Mouse (Mus musculus) 3T3-L1 (cell line): ENCODE measurements around the gene Acacb.

Source experiments
- DNase-seq: peaks from one replicate; pipeline ENCODE4 v3.0.0-alpha.2; 2015; ENCODE audit warnings: low read depth, low spot score

The Acacb gene

GRCm38 (mm10) chr5:114134091-114134534, 12.2 kb upstream of the Acacb start:
- DNase-seq: peak; percentile 70

DNA sequence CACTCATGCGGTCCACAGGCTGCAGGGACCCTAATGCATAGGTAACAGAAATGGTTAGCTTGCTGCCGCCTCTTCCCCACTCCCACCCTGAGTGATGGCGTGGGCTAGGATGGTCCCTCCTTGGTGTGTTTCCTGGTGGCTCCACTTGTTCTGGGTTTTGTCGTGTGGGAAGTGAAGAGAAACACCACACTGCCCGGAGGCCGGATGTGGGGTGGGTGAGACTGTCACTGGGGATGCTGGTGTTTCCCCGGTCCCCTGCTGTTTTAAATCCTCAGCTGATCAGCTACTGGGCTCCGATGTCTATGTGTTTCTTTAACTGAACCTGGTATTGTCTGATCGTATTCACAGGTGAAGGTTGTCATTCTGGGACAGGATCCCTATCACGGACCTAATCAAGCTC, 10.8 kb upstream of the Acacb start:
- DNase-seq: no peak

DNA sequence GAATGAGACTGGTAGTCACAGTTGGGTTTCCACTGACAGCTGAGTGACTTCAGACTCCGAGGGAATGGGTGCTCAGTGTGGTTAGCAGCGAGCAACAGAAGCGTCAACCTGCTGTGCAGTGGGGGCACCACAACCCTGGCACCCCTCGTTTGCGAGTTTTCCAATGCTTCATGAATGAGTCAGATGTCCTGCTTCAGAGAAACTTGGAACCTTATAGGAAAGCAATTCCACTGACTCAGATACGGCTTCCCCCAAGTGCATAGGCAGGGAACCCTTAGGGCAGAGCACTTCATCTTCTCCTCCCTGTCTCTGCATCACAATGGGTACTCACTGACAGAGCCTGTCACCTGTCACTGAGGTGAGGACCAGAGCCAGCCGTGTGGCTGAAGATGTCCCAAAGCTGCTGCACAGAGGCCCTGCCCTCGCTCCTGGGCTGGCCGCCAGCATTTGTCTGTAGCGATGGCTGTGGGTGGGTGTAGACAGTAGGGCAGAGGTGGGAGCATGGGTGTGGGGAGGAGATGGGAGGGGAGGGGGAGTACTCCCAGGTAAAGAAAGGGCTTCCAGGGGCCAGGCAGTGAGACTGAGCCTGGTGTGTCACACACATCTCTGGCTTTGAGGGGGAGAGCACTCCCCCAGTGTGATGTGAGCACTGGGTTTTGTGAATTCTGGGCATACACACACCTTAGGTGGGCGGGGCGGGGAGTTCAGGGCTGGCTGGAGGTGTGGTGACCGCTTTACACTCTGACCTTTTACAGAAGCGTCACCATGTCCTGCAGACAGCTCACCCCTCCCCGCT, 8.7 kb upstream of the Acacb start:
- DNase-seq: peak; percentile 54

DNA sequence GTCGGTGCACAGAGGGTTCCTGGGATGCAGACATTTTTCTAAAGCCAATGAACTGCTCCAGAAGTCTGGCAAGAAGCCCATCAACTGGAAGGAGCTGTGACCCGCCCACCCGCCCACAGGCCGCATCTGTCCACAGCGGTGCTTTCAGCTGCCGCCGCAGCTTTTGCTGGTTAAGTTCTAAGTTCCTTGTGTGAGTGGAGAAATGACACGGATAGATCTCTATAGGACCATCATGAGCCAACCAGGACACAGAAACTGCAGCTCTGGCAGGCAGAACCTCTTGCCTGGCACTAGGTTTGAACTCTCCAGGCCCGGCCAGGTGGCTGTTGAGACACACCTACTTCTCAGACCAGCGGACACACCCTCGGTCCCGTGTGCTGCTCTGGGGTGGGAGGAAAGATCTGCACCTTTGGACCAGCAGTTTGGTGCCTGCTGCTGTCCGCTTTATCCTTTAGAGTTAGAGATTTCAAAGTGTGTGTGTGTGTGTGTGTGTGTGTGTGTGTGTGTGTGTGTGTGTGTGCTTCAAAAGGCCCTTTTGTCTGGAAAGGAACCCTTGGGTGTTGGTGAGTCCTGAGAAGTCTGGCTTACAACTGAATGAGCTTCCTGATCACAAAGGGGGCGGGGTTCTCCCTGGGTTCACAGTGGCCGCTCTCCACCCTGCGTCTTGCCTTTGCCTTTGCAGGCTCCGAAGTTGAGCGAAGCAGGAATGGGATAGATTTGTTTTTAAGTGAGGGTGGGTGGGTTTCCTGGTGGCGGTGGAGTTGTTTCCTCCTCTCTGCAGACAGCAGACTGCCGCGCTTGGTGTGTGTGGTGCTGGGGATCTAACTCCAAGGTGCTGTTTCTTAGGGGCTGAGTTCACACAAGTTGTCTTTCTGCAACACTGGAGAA, 7.8 kb upstream of the Acacb start:
- no peak for DNase-seq

DNA sequence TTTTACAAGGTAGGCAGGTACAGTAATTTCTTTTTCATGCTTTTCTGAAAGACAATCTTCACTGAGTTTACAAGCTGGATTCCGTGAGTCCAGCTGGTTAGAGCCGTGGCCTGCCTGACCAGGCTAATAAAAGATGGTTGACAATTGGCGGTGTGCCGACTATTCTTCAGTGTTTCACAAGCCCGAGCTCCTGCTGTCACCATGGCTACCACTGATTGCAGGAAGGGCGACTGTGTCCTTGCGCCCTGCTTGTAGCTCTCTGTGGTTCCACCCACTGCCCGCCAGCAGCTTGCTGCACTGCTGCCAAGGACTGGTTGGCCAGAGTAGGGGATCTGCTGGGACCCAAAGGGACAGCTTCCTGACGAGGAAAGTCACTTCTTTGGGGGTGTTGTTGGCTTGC, 7.2 kb upstream of the Acacb start:
- DNase-seq: no peak

- no peak for DNase-seq
These were observed 973 bp downstream of the Acacb start for GRCm38 (mm10) chr5:114147043-114147972.

DNA sequence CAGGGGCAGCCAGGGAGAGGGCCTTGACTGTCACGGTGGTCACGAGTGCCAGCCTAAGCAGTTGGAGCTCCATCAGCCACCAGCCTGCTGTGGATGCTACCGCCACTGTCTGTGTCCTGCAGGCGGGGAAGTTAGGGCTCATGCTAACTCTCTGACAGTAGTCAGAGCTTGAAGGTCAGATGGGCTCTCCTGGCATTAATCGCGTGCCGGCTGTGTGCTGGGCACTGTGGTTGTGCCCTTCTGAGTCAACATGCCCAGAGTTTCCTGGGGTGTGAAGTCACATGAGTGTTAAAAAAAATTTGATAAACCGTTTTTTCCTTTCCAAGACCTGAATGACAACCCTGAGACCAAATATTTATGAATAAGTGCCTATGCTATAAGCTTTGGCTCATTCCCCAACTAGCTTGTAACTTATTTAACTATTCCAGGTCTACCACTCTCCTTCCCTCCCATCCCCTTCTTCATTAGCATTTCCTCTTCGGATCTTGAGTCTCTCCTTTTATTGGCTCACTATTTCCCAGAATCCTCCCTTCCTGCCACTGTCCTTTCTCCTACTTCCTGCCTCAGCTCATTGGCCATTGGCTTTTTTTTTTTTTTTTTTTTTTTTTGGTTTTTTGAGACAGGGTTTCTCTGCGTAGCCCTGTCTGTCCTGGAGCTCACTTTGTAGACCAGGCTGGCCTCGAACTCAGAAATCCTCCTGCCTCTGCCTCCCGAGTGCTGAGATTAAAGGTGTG, 6.2 kb downstream of the Acacb start:
- DNase-seq: no peak

DNA sequence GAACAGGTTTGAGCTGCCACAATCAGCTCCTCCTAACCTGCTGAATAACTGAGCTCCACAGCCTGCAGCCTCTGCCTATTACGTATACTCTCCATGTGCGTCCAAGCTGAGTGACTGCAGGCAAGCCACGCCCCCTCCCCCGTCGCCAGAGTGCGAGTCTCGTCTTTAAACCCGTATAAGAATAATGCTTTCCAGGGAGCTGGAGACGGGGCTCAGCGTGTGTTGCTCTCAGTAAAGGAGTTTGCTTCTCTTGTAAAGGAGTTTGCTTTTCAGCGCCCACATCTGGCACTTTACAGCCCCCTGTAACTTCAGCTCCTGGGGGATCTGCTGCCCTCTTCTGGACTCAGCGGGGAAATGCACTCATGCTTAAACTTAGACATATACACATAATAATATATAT, 7.2 kb downstream of the Acacb start:
- no peak for DNase-seq

DNA sequence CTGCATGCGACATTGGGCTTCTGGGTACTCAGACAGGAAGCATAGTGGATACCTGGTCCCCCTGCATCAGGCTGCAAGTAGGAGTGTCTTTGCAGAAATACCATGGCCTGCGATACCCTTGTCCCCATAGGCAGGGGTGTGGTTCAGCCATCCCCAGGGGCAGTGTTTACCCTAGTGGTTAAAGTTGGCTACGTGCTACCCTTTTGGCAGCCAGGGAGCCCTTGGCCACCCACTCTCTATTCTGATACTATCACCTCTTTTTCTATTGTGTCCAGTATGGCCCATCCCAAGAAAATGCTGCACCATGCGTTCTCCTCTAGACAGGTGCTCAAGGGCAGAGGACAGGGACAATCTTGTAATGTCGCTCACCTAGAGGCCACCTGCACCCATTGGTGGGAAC, 8.4 kb downstream of the Acacb start:
- no peak for DNase-seq

GRCm38 (mm10) chr5:114155168-114155933, 9.0 kb downstream of the Acacb start:
- no peak for DNase-seq

- no peak for DNase-seq
These were observed 10.9 kb downstream of the Acacb start for GRCm38 (mm10) chr5:114157236-114157635.

DNA sequence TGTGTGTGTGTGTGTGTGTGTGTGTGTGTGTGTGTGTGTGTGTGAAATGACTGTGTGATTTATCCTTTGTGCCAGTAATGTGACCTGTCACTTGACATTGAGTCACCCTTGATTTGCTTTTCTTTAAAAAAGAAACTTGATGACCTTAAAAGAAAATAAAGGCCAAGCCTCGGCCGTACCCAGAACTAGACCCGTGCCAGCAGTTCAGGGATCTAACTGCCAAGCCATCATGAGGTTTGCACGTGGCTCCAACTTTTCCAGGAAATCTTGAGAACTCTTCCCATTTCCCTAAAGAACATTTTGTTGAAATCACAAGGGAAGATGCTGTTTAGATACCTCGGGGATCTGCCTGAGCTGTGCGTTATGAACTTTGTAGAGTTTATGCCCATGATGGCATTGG, 15.1 kb downstream of the Acacb start:
- no peak for DNase-seq

DNA sequence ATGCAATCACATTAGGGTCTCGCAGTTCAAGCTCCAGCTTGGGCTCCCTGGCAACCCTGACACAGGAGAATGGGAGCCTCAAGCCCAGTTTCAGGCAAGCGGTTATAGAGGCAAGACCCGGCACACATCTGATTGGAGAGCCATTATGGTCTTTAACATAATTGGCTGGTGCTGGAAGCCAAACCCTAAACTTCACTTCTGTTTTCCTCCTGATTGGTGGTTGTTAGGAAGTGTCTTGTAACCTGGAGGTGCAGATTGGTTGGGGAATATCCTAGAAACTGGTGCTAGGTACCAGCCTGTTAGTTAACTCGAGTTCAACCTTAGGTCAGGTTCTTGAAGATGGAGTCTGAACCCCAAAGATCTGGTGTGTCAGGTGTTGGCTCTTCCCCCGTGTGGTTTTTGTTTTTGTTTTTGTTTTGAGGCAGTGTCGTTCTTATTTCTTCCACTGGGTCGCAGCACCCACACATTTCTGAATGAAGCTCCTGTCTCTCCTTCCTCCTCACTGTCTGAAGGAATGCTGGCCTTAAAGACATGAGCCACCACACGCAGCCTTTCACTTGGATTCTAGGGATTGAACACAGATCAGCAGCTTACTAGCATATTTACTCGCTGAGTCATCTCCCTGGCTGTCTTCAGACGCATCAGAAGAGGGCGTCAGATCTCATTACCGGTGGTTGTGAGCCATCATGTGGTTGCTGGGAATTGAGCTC, 15.9 kb downstream of the Acacb start:
- peak; percentile 95 for DNase-seq

- DNase-seq: peak; percentile 28
These were observed 16.9 kb downstream of the Acacb start for GRCm38 (mm10) chr5:114163117-114163696.

DNA sequence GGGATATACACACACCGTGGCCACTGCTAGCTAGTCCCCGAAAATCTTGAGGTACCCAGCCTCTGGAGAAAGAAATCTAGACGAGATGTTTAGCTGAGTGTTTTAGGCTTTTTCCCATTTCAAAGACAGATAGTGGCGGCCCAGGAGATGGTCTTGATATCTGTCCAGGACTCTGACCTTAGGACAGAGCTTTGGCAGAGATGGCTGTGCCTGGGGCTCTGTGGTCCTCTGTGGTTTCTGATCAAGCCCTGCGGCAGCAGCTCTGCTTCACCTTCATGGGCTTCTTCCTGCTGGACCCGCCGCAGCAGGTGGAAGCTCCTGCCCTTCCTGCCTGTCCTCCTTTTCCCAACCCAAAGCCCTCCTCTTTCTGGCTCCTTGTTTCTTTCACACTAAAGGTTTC, 24.0 kb downstream of the Acacb start:
- DNase-seq: no peak

DNA sequence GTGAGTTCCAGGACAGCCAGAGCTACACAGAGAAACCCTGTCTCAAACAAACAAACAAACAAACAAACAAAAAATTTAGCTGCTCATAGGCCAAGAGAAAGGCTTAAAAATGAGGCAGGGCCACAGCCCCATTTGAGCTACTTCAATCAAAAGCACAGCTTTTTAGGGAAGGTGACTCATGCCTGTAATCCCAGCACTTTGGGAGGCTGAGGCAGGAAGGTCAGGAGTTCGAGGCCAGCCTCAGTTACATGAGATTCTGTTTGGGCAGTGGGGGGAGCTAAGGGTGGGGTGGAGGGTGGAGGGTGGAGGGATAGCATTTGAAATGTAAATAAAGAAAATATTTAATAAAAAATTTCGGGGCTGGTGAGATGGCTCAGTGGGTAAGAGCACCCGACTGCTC, 26.6 kb downstream of the Acacb start:
- DNase-seq: no peak

DNA sequence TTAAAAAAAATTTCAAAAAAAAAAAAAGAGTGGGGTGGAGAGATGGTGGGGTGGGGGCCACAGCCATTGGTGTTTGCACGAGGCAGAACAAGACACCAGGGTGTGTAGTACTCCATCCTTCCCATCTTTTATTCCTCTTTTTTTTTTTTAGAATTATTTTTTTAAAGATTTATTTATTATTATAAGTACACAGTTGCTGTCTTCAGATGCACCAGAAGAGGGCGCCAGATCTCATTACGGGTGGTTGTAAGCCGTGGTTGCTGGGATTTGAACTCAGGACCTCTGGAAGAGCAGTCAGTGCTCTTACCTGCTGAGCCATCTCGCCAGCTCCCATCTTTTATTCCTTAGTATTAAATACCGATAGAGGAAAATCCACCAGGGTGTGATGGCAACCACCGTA, 27.1 kb downstream of the Acacb start:
- DNase-seq: no peak

DNA sequence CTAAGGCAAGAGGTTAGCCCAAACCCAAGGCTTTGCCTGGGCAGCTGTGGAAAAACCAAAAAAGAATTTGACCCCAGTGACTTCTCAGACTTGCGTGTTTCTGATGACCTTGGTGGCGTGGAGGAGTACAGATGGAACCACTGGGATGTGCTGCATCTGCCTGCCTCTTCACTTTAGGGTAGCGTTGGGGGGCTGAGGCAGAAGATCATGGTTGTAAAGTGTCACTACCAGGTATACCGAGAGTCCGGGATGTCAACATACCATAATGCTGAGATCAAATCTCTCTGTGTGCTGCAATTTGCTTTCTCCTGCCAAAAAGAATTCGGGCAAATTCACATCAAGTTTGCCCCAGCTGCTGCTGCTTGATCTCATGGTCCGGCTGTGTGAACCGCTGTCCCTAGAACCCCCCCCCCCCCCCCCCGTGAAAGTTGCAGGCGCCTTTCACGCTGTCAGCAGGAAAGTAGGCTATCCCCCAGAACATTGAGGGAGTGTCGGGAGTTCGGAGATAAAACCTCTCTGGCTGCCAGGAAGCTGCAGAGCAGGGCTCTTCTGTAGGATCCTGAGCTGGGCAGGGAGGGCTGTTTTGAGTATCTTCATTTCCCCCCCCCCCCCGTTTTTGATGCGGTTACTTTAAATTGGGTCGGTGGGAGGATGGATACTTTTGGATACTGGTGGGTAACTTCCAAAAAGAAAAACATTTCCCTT, 27.7 kb downstream of the Acacb start:
- DNase-seq: no peak

- DNase-seq: peak; percentile 52
These were observed 28.3 kb downstream of the Acacb start for GRCm38 (mm10) chr5:114174639-114175038.
